Mouse (Mus musculus): ENCODE data around the gene Apbb2. TPM values are rescaled to one million over a fixed set of nuclear protein-coding genes. Genes with fewer than 3 reads are reported as not detected.

Apbb2 gene
- total RNA-seq, 2 experiments from 2014 or later: 53.4 to 57.1 TPM

DNA sequence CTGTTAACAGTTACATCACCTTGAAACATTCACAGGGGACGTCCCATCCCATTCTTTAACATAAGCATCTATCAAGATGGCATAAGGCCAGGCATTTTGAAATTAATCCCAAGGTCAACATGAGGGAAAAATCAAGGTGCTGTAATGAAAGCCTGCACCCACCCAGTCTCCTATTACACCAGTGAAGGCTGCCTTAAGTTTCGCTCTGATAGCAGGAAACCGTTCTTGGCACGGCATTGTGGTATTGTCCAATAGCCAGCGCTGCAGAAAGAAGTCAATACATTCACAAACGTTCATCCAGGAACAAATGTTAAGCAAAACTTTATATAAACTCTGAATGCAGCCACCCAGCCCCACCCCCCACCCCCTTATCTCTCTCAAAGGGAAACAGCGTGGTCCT, 15.4 kb downstream of the Apbb2 start:
- DNase-seq (ENCODE audit: extremely low spot score in 1 of 2, low spot score in 1 of 2): no peak

DNA sequence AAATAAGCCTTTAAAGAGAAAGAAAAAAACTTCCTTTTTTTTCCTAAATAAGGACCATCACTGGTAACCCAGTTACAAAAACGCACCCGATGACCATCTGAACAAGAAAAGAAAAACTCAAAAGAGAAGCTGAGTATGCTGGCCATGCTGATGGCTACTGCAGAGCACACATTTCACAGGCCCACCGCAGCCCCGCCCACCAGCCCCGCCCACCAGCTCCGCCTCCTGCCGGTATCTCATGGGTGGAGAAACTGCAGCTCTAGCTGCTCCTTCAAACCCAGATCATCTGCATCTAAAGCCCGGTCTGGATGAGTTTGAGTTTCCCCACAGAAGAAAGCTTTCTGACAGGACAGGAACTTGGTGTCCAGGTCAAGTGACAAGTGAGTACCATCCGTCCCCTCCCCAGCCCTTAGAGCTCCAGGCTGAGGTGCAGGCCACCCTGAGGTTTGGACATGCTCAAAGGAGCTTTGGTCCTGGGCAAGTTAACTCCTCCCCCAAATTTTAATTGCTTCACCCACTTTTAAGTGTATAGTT, 16.2 kb downstream of the Apbb2 start:
- no peak for DNase-seq (ENCODE audit: extremely low spot score in 1 of 2, low spot score in 1 of 2)

GRCm38 (mm10) chr5:66600415-66600814, 18.2 kb downstream of the Apbb2 start:
- DNase-seq (ENCODE audit: extremely low spot score in 1 of 2, low spot score in 1 of 2): no peak

- DNase-seq (ENCODE audit: extremely low spot score in 1 of 2, low spot score in 1 of 2): no peak
These were observed 18.7 kb downstream of the Apbb2 start for GRCm38 (mm10) chr5:66599888-66600287.

DNA sequence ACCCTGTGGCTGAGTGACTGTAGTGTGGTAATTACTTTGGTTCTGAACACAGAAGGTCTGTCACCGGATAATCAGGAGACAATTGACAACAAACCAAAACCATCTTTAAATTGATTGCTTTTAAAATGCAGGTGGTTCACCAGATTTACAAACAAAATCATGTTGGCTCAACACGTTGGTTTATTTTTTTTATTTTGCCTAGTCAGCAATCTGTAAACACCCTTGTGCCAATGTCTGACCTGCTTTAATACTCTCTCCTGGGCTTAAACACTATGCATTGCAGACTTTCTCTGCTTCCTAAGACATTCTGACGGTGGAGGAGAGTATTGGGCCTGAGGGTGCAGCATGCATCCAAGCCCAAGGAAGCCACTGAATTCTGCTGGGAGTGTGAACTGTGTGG, 22.3 kb downstream of the Apbb2 start:
- DNase-seq (ENCODE audit: extremely low spot score in 1 of 2, low spot score in 1 of 2): no peak

GRCm38 (mm10) chr5:66594881-66595280, 23.7 kb downstream of the Apbb2 start:
- no peak for DNase-seq (ENCODE audit: extremely low spot score in 1 of 2, low spot score in 1 of 2)

- DNase-seq (ENCODE audit: extremely low spot score in 1 of 2, low spot score in 1 of 2): no peak
These were observed 32.3 kb downstream of the Apbb2 start for GRCm38 (mm10) chr5:66586236-66586745.

DNA sequence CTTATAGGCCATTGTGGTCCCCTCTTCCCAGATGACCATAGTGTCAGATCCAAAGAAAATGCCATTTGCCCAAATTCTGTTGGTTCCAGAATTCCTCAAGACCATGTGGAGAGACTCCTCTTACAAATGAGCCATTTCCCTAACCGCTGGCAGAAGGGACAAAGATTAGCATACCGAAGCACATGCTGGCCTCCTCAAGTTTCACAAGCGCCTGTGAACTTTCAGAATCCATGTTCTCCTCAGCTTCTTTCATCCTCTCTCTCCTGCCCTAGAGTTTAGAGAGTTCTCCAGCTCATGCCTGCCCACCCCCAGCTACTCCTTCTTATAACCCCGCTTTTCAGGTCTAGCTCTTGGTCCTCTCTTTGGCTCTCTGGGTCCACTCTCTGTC, 35.6 kb downstream of the Apbb2 start:
- no peak for DNase-seq (ENCODE audit: extremely low spot score in 1 of 2, low spot score in 1 of 2)

GRCm38 (mm10) chr5:66582281-66583018, 36.1 kb downstream of the Apbb2 start:
- DNase-seq (ENCODE audit: extremely low spot score in 1 of 2, low spot score in 1 of 2): no peak

- DNase-seq (ENCODE audit: extremely low spot score in 1 of 2, low spot score in 1 of 2): no peak
These were observed 39.5 kb downstream of the Apbb2 start for GRCm38 (mm10) chr5:66579066-66579465.

- peak in 1 of 2 experiments; percentile 20 for DNase-seq (ENCODE audit: extremely low spot score in 1 of 2, low spot score in 1 of 2)
These were observed 42.3 kb downstream of the Apbb2 start for GRCm38 (mm10) chr5:66576299-66576698.

GRCm38 (mm10) chr5:66575148-66575547, 43.4 kb downstream of the Apbb2 start:
- no peak for DNase-seq (ENCODE audit: extremely low spot score in 1 of 2, low spot score in 1 of 2)

GRCm38 (mm10) chr5:66573266-66573665, 45.3 kb downstream of the Apbb2 start:
- DNase-seq (ENCODE audit: extremely low spot score in 1 of 2, low spot score in 1 of 2): no peak

- no peak for DNase-seq (ENCODE audit: extremely low spot score in 1 of 2, low spot score in 1 of 2)
These were observed 46.3 kb downstream of the Apbb2 start for GRCm38 (mm10) chr5:66572086-66572855.

GRCm38 (mm10) chr5:66570709-66571108, 47.9 kb downstream of the Apbb2 start:
- DNase-seq (ENCODE audit: extremely low spot score in 1 of 2, low spot score in 1 of 2): no peak

- DNase-seq (ENCODE audit: extremely low spot score in 1 of 2, low spot score in 1 of 2): no peak
These were observed 49.3 kb downstream of the Apbb2 start for GRCm38 (mm10) chr5:66569141-66569801.

GRCm38 (mm10) chr5:66568002-66568401, 50.6 kb downstream of the Apbb2 start:
- no peak for DNase-seq (ENCODE audit: extremely low spot score in 1 of 2, low spot score in 1 of 2)

DNA sequence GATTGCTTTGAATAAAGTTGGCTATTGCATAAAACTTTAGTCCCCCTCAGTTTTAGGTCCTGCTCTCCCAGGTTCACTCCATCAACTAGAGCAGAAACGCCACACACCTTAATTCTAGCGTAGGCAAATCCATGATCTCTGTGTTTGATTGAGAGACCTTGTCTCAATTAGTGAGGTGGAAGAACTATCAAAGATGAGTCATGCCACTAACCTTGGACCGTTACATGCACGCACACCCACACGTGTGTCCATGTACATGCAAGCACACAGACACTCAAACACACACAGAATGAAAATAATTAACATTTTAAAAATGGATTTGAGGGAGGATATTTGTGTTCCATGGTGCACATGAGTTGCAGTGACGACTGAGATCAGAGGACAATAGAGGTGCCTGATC, 51.2 kb downstream of the Apbb2 start:
- no peak for DNase-seq (ENCODE audit: extremely low spot score in 1 of 2, low spot score in 1 of 2)

GRCm38 (mm10) chr5:66559591-66560175, 58.9 kb downstream of the Apbb2 start:
- DNase-seq (ENCODE audit: extremely low spot score in 1 of 2, low spot score in 1 of 2): no peak

DNA sequence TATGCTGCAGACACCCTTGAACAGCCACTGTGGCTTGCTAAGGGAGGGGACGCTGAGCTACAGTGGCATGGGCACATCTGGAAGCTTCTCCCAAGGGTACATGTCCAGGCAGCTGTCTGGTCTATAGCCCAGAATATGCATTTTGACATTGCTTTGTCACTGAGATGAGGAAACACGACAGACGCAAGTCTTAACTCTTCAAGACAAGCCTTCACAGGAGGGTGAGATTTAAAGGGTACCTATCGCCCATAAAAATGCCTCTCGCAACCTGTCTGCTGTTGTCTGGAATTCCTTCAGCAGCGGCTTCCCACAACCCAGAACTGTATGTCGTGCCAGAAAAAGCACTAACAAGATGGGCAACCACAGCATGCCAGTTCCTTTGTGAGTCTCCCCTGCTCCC, 60.5 kb downstream of the Apbb2 start:
- no peak for DNase-seq (ENCODE audit: extremely low spot score in 1 of 2, low spot score in 1 of 2)

DNA sequence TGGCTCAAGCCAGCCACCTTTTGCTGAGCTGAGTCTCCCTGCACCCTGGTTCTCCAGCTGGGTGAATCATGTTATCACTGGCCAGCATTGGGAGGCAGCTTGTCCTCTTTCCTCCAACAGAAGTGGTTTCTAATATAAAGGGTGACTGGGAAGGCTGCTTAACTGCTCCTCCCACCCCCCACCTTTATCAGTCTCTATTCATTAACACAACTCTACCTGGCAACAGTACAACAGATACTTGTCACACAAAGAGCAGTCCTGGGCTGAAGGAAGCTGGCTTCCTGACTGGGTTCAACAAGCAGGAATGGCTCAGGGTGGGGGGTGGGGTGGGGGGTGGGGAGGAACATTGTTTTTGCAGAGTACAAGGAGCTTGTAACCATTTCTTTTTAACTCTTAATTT, 64.7 kb downstream of the Apbb2 start:
- DNase-seq (ENCODE audit: extremely low spot score in 1 of 2, low spot score in 1 of 2): no peak

All from layer of hippocampus, postnatal 25 days (tissue).